Mouse (Mus musculus) hindbrain, embryonic 12.5 days (tissue): ENCODE data around the gene Zzz3. TPM values are rescaled to one million over a fixed set of nuclear protein-coding genes. Genes with fewer than 3 reads are reported as not detected.
A peak's percentile ranks its signal among the peaks of the same experiment; 100 is the strongest.

Source experiments
- ATAC-seq: fragments of 200-750 bp; cut with Nextera tagmentation; 2 replicates; pipeline ENCODE4 v1.8.0; 2017; ENCODE audit warnings: moderate TSS enrichment; ENCODE audit not compliant: low FRiP score
- H3K27ac ChIP-seq: fragments of 300-500 bp; sonication (generic); 2 replicates; pipeline ENCODE4 v1.5.1; 2016; ENCODE audit warnings: mild to moderate bottlenecking
- H3K27me3 ChIP-seq: fragments of 300-500 bp; sonication (generic); 2 replicates; pipeline ENCODE4 v1.6.1; 2016; ENCODE audit warnings: mild to moderate bottlenecking
- H3K36me3 ChIP-seq: fragments of 300-500 bp; sonication (generic); 2 replicates; pipeline ENCODE4 v1.6.1; 2016; ENCODE audit warnings: mild to moderate bottlenecking
- H3K4me1 ChIP-seq: fragments of 300-500 bp; sonication (generic); 2 replicates; pipeline ENCODE4 v1.6.1; 2016
- H3K4me2 ChIP-seq: fragments of 300-500 bp; sonication (generic); replicated peaks from 2 replicates; pipeline ENCODE4 v1.6.1; 2016; ENCODE audit warnings: mild to moderate bottlenecking
- H3K4me3 ChIP-seq: fragments of 300-500 bp; sonication (generic); 2 replicates; pipeline ENCODE4 v1.5.1; 2016; ENCODE audit warnings: mild to moderate bottlenecking
- H3K9ac ChIP-seq: fragments of 300-500 bp; sonication (generic); 2 replicates; pipeline ENCODE4 v1.6.1; 2016; ENCODE audit warnings: mild to moderate bottlenecking, moderate library complexity
- H3K9me3 ChIP-seq: fragments of 300-500 bp; sonication (generic); replicated peaks from 2 replicates; pipeline ENCODE4 v1.6.1; 2016; ENCODE audit warnings: mild to moderate bottlenecking
- WGBS: fragments of 180-500 bp; shearing (Covaris S2); methylation state at CpG from one replicate; pipeline ENCODE4 v1.1.7; 2016; 5-methylcytosine and 5-hydroxymethylcytosine counted together
- polyA plus RNA-seq: library from polyadenylated mRNA; unstranded; fragments of >200 nt; fragmentation: Nextera tagmentation; extraction: Ambion mirVana; gene quantifications from 2 replicates; pipeline ENCODE4 v1.2.1, GENCODE M21; 2016

The Zzz3 gene
- polyA plus RNA-seq, result 47.3 and 51.6 TPM in 2 replicates

- no peaks in the 10 kb centered on the region for H3K9me3 ChIP-seq
- peak within 1 kb of the TSS; percentile 98 for H3K9ac ChIP-seq
- peak; percentile 93 for ATAC-seq
- H3K4me3 ChIP-seq, result peak within 1 kb of the TSS; percentile 81
- H3K36me3 ChIP-seq, result peaks cover 9% of the 10 kb centered on the region; the same call in 1 of the 2 replicates
- peak within 1 kb of the TSS; percentile 99 for H3K27ac ChIP-seq
- H3K4me2 ChIP-seq, result peak within 1 kb of the TSS; percentile 87
- peaks cover 26% of the 10 kb centered on the region for H3K4me1 ChIP-seq
- no peaks in the 10 kb centered on the region for H3K27me3 ChIP-seq
- WGBS, result under 1% methylated on average over 51 of the region's 108 CpGs
Measured at GRCm38 (mm10) chr3:152395350-152396277, at the start of gene Zzz3. Gene Zzz3, plus strand, starts transcription at chr3:152395473.

GRCm38 (mm10) chr3:152345732-152346632 is 49.3 kb upstream of the Zzz3 start, which contains the start of gene Usp33:
Gene Usp33, plus strand, starts transcription at chr3:152346478.
- Histone ChIP-seq H3K27me3 (no peaks in the 10 kb centered on the region), H3K36me3 (no peaks in the 10 kb centered on the region), H3K4me1 (peaks cover 19% of the 10 kb centered on the region), H3K9me3 (no peaks in the 10 kb centered on the region), H3K4me2 (peak within 1 kb of the TSS; percentile 59), H3K9ac (peak within 1 kb of the TSS; percentile 78), H3K27ac (peak within 1 kb of the TSS; percentile 72), H3K4me3 (peak within 1 kb of the TSS; percentile 76)
- ATAC-seq, result peak; percentile 97
- WGBS, result 7% methylated on average over 40 of the region's 44 CpGs

- Histone ChIP-seq H3K9me3 (no peaks in the 10 kb centered on the region), H3K4me2 (peak overlapping the region; percentile 59), H3K4me1 (peaks cover 19% of the 10 kb centered on the region), H3K4me3 (peak overlapping the region; percentile 76), H3K36me3 (no peaks in the 10 kb centered on the region), H3K27ac (peak overlapping the region; percentile 72), H3K9ac (peak overlapping the region; percentile 78), H3K27me3 (no peaks in the 10 kb centered on the region)
- ATAC-seq, result peak; percentile 70
- WGBS, result under 1% methylated on average over 32 of the region's 54 CpGs
Measured at GRCm38 (mm10) chr3:152346633-152347141, 48.6 kb upstream of the Zzz3 start.

GRCm38 (mm10) chr3:152347227-152347626 is 48.0 kb upstream of the Zzz3 start:
- H3K27me3 ChIP-seq, result no peaks in the 10 kb centered on the region
- 43% methylated on average over 3 of the region's 3 CpGs for WGBS
- H3K27ac ChIP-seq, result no peak overlapping the region
- peaks cover 19% of the 10 kb centered on the region for H3K4me1 ChIP-seq
- H3K36me3 ChIP-seq, result no peaks in the 10 kb centered on the region
- H3K9ac ChIP-seq, result peak overlapping the region; percentile 78
- H3K4me2 ChIP-seq, result peak overlapping the region; percentile 59
- ATAC-seq, result no peak
- no peaks in the 10 kb centered on the region for H3K9me3 ChIP-seq
- H3K4me3 ChIP-seq, result peak overlapping the region; percentile 76

- Histone ChIP-seq H3K4me2 (no peak overlapping the region), H3K4me1 (peaks cover 20% of the 10 kb centered on the region)
- no peak for ATAC-seq
Measured at GRCm38 (mm10) chr3:152348011-152348830, 47.1 kb upstream of the Zzz3 start.

GRCm38 (mm10) chr3:152350431-152350830 is 44.8 kb upstream of the Zzz3 start:
- H3K4me2 ChIP-seq, result no peak overlapping the region
- no peaks in the 10 kb centered on the region for H3K36me3 ChIP-seq
- H3K27ac ChIP-seq, result no peak overlapping the region
- H3K4me3 ChIP-seq, result no peak overlapping the region
- 86% methylated on average over 3 of the region's 3 CpGs for WGBS
- no peaks in the 10 kb centered on the region for H3K27me3 ChIP-seq
- no peak overlapping the region for H3K9ac ChIP-seq
- no peaks in the 10 kb centered on the region for H3K9me3 ChIP-seq
- peaks cover 27% of the 10 kb centered on the region for H3K4me1 ChIP-seq
- ATAC-seq, result no peak

More at GRCm38 (mm10) chr3:152348011-152348830, 47.1 kb upstream of the Zzz3 start:
- Histone ChIP-seq H3K27ac (no peak overlapping the region), H3K9me3 (no peaks in the 10 kb centered on the region), H3K9ac (no peak overlapping the region), H3K4me3 (no peak overlapping the region), H3K27me3 (no peaks in the 10 kb centered on the region), H3K36me3 (no peaks in the 10 kb centered on the region)
- WGBS, result 92% methylated on average over 10 of the region's 10 CpGs

- 86% methylated on average over 5 of the region's 5 CpGs for WGBS
Measured at GRCm38 (mm10) chr3:152350966-152351365, 44.3 kb upstream of the Zzz3 start.

GRCm38 (mm10) chr3:152352289-152352688 is 43.0 kb upstream of the Zzz3 start:
- ATAC-seq, result no peak
- peaks cover 30% of the 10 kb centered on the region for H3K4me1 ChIP-seq
- H3K4me2 ChIP-seq, result no peak overlapping the region
- H3K4me3 ChIP-seq, result no peak overlapping the region
- H3K9ac ChIP-seq, result no peak overlapping the region
- H3K27me3 ChIP-seq, result no peaks in the 10 kb centered on the region
- no peaks in the 10 kb centered on the region for H3K9me3 ChIP-seq
- 90% methylated on average over 4 of the region's 4 CpGs for WGBS
- no peaks in the 10 kb centered on the region for H3K36me3 ChIP-seq
- H3K27ac ChIP-seq, result no peak overlapping the region

More at GRCm38 (mm10) chr3:152350966-152351365, 44.3 kb upstream of the Zzz3 start:
- H3K27ac ChIP-seq, result no peak overlapping the region
- H3K36me3 ChIP-seq, result no peaks in the 10 kb centered on the region
- H3K9me3 ChIP-seq, result no peaks in the 10 kb centered on the region
- no peak overlapping the region for H3K4me2 ChIP-seq
- H3K4me1 ChIP-seq, result peaks cover 28% of the 10 kb centered on the region
- no peak for ATAC-seq
- H3K4me3 ChIP-seq, result no peak overlapping the region
- no peaks in the 10 kb centered on the region for H3K27me3 ChIP-seq
- no peak overlapping the region for H3K9ac ChIP-seq

GRCm38 (mm10) chr3:152353434-152354177 is 41.7 kb upstream of the Zzz3 start:
- Histone ChIP-seq H3K4me1 (peaks cover 21% of the 10 kb centered on the region), H3K9ac (no peak overlapping the region), H3K9me3 (no peaks in the 10 kb centered on the region), H3K4me3 (no peak overlapping the region), H3K36me3 (0 out of 2 replicates have a peak, but pooled peaks cover 2% of the 10 kb centered on the region), H3K27ac (no peak overlapping the region), H3K27me3 (no peaks in the 10 kb centered on the region), H3K4me2 (no peak overlapping the region)
- ATAC-seq, result 0 out of 2 replicates have a peak, but pooled peaks have one; percentile 49
- WGBS, result 74% methylated on average over 10 of the region's 10 CpGs

- Histone ChIP-seq H3K4me1 (peaks cover 19% of the 10 kb centered on the region), H3K36me3 (peaks cover 11% of the 10 kb centered on the region), H3K27ac (no peak overlapping the region), H3K27me3 (no peaks in the 10 kb centered on the region), H3K9ac (no peak overlapping the region), H3K4me3 (no peak overlapping the region), H3K9me3 (no peaks in the 10 kb centered on the region), H3K4me2 (no peak overlapping the region)
- WGBS, result 58% methylated on average over 5 of the region's 5 CpGs
- peak; percentile 32 for ATAC-seq
Measured at GRCm38 (mm10) chr3:152355361-152355760, 39.9 kb upstream of the Zzz3 start.

GRCm38 (mm10) chr3:152356751-152357150 is 38.5 kb upstream of the Zzz3 start:
- ATAC-seq, result no peak
- H3K9ac ChIP-seq, result no peak overlapping the region
- no peaks in the 10 kb centered on the region for H3K9me3 ChIP-seq
- no peaks in the 10 kb centered on the region for H3K27me3 ChIP-seq
- H3K4me1 ChIP-seq, result peaks cover 14% of the 10 kb centered on the region
- no peak overlapping the region for H3K4me2 ChIP-seq
- H3K36me3 ChIP-seq, result peaks cover 24% of the 10 kb centered on the region
- no peak overlapping the region for H3K27ac ChIP-seq
- H3K4me3 ChIP-seq, result no peak overlapping the region
- 81% methylated on average over 9 of the region's 9 CpGs for WGBS
